8 mouse cellular contexts compared by ENCODE assay signal in the genomic region with DNA sequence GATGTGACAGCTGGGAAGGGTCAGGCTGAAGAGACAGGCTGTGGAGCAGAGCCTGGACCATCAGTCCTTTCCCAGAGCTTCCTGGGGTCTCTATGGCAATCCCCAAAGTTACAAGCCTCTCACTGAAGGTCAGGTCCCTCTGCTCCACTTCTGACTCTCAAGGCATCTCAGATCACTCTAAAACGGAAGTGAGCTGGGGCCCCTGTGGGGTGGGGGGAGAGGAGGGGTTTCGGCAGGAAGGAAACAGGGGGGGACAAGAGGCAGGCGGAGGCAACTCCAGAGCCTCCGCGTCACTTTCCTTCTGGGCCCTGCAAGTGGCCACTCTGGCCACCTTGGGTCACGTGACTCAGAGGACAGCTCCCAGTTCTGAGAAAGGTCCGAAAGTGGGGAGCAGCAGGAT. TPM values are rescaled to one million over a fixed set of nuclear protein-coding genes. Genes with fewer than 3 reads are reported as not detected.
DNase-seq lines count a peak whose midpoint lies in the region; ATAC-seq and TF ChIP-seq lines count a peak whose summit lies in the region.

No protein-coding gene starts in this region.

- no peak overlapping the region for H3K4me3 ChIP-seq in embryonic facial prominence, embryonic 12.5 days
- H3K4me3 ChIP-seq in lung, postnatal 0 days (ENCODE audit: low read depth, low read length), result no peak overlapping the region
- H3K4me3 ChIP-seq in forebrain, embryonic 16.5 days (replicated peaks; ENCODE audit: low read length), result no peak overlapping the region

- ATAC-seq in embryonic facial prominence, embryonic 12.5 days (ENCODE audit: insufficient number of reproducible peaks, insufficient read depth, low FRiP score, low TSS enrichment), result no peak
- ATAC-seq in lung, postnatal 0 days, result peak; percentile 80
- ATAC-seq in forebrain, embryonic 16.5 days, result no peak

- DNase-seq in CD8-positive naive resting alpha-beta T cell, adult 2 months (ENCODE audit: low read depth in 2 of 2, low spot score in 2 of 2), result peak; percentile 46 to 68
- peak; percentile 42 for DNase-seq in kidney, adult 9 months
- DNase-seq in lung, postnatal 0 days (ENCODE audit: low spot score), result peak; percentile 77
- DNase-seq in thymus, adult 18-20 months, result peak; percentile 75 to 86
- no peak for DNase-seq in adrenal gland, adult 2 months
- DNase-seq in ovary, adult 18-20 months (ENCODE audit: low spot score), result no peak

- no peak for TF ChIP-seq CTCF in lung, postnatal 0 days (IDR thresholded peaks at IDR 0.05)

- peak; percentile 40; the same call in 1 of the 2 replicates for TF ChIP-seq EP300 in lung, postnatal 0 days (IDR thresholded peaks at IDR 0.05)

- no peak overlapping the region for H3K9ac ChIP-seq in embryonic facial prominence, embryonic 12.5 days
- H3K9ac ChIP-seq in lung, postnatal 0 days (replicated peaks; ENCODE audit: low read depth), result no peak overlapping the region
- no peak overlapping the region for H3K9ac ChIP-seq in forebrain, embryonic 16.5 days (replicated peaks; ENCODE audit: low read depth, low read length)

- H3K27ac ChIP-seq in embryonic facial prominence, embryonic 12.5 days, result peak overlapping the region; percentile 46
- H3K27ac ChIP-seq in lung, postnatal 0 days (ENCODE audit: low read length), result peak overlapping the region; percentile 60; the same call in 1 of the 2 replicates
- H3K27ac ChIP-seq in forebrain, embryonic 16.5 days (ENCODE audit: low read length), result no peak overlapping the region

- no peaks in the 10 kb centered on the region for H3K27me3 ChIP-seq in embryonic facial prominence, embryonic 12.5 days
- H3K27me3 ChIP-seq in lung, postnatal 0 days (replicated peaks; ENCODE audit: insufficient read depth, low read length), result no peaks in the 10 kb centered on the region
- no peaks in the 10 kb centered on the region for H3K27me3 ChIP-seq in forebrain, embryonic 16.5 days (replicated peaks; ENCODE audit: control insufficient read depth, insufficient read depth, low read length)

- no peaks in the 10 kb centered on the region for H3K9me3 ChIP-seq in embryonic facial prominence, embryonic 12.5 days
- no peaks in the 10 kb centered on the region for H3K9me3 ChIP-seq in lung, postnatal 0 days (ENCODE audit: low read length)
- no peaks in the 10 kb centered on the region for H3K9me3 ChIP-seq in forebrain, embryonic 16.5 days (ENCODE audit: control insufficient read depth, low read length)

- H3K4me1 ChIP-seq in embryonic facial prominence, embryonic 12.5 days, result peaks cover 12% of the 10 kb centered on the region; the same call in 1 of the 2 replicates
- H3K4me1 ChIP-seq in lung, postnatal 0 days (ENCODE audit: insufficient read depth, low read depth, low read length), result no peaks in the 10 kb centered on the region; the same call in 1 of the 2 replicates
- H3K4me1 ChIP-seq in forebrain, embryonic 16.5 days (replicated peaks; ENCODE audit: control insufficient read depth, insufficient read depth, low read length), result no peaks in the 10 kb centered on the region

- peaks cover 33% of the 10 kb centered on the region for H3K36me3 ChIP-seq in embryonic facial prominence, embryonic 12.5 days
- peaks cover 14% of the 10 kb centered on the region for H3K36me3 ChIP-seq in lung, postnatal 0 days (ENCODE audit: insufficient read depth, low read length)
- peaks cover 2% of the 10 kb centered on the region; the same call in 1 of the 2 replicates for H3K36me3 ChIP-seq in forebrain, embryonic 16.5 days (ENCODE audit: control insufficient read depth, insufficient read depth)

- peak overlapping the region; percentile 28; the same call in 1 of the 2 replicates for H3K4me2 ChIP-seq in embryonic facial prominence, embryonic 12.5 days (replicated peaks)
- H3K4me2 ChIP-seq in lung, postnatal 0 days (replicated peaks; ENCODE audit: low read depth, low read length), result 0 out of 2 replicates have a peak overlapping the region, but pooled peaks have one; percentile 6
- no peak overlapping the region for H3K4me2 ChIP-seq in forebrain, embryonic 16.5 days (ENCODE audit: low read length)

- WGBS in embryonic facial prominence, embryonic 12.5 days, result 11% methylated on average over 7 of the region's 7 CpGs
- WGBS in lung, postnatal 0 days, result 12% methylated on average over 7 of the region's 7 CpGs
- WGBS in forebrain, embryonic 16.5 days, result 65% methylated on average over 7 of the region's 7 CpGs

RNA-seq across cellular contexts. Expression of a gene that starts 38.6 kb away (rescaled TPM):
- 7.9 and 9.0 TPM in 2 replicates for polyA plus RNA-seq in embryonic facial prominence, embryonic 12.5 days (2016; fragmentation: Nextera tagmentation; extraction: Ambion mirVana)
- polyA plus RNA-seq in lung, postnatal 0 days (2015; fragmentation: Nextera tagmentation; extraction: Ambion mirVana), result 98.3 and 137 TPM in 2 replicates
- 10 to 100 TPM; 20.9 to 22.4 TPM for total RNA-seq in adrenal gland, adult 2 months (2021)
- 39.1 and 41.3 TPM in 2 replicates for polyA plus RNA-seq in adrenal gland, adult 2 months (2012; rRNA removed)
- 6.8 and 8.3 TPM in 2 replicates for polyA plus RNA-seq in forebrain, embryonic 16.5 days (2015; fragmentation: Nextera tagmentation; extraction: Ambion mirVana)

Comparison
In these comparisons a context has a peak if more than half of its experiments do, and no peak if none do; other contexts are left out.
1. DNase-seq: peak in CD8-positive naive resting alpha-beta T cell, adult 2 months (2 of 2), kidney, adult 9 months (single experiment), lung, postnatal 0 days (single experiment) and thymus, adult 18-20 months (2 of 2); none in adrenal gland, adult 2 months (single experiment) and ovary, adult 18-20 months (single experiment).